Mouse (Mus musculus): ENCODE measurements around the gene Pde2a. TPM values are rescaled to one million over a fixed set of nuclear protein-coding genes. Genes with fewer than 3 reads are reported as not detected.

The Pde2a gene
- total and polyA plus RNA-seq, 3 experiments = 0.08 to 0.40 TPM; not detected in 1

- no peak for DNase-seq (ENCODE audit: extremely low read depth)
- no peak overlapping the region for H3K4me3 ChIP-seq (replicated peaks in 1 of 3; ENCODE audit: low read depth in 2 of 3, low read length in 2 of 3, poor library complexity in 1 of 3)
- no peaks in the 10 kb centered on the region for H3K36me3 ChIP-seq (replicated peaks in 1 of 2; ENCODE audit: control insufficient read depth in 1 of 2, insufficient read depth in 1 of 2, low read length in 1 of 2)
- no peaks in the 10 kb centered on the region for H3K9me3 ChIP-seq (replicated peaks; ENCODE audit: low read length)
- H3K4me2 ChIP-seq (ENCODE audit: insufficient read depth, low read depth, poor library complexity, severe bottlenecking) = no peak overlapping the region
- TF ChIP-seq POLR2A (IDR thresholded peaks at IDR 0.05; ENCODE audit: low read depth, low read length) = no peak
- TF ChIP-seq NELFE (IDR thresholded peaks at IDR 0.05; ENCODE audit: low read depth, low read length) = no peak
- TF ChIP-seq MAZ (IDR thresholded peaks at IDR 0.05; ENCODE audit: low read depth, low read length) = no peak
- no peak for TF ChIP-seq ZC3H11A (IDR thresholded peaks at IDR 0.05; ENCODE audit: low read depth, low read length)
- no peak for TF ChIP-seq CTCF (conservative IDR thresholded peaks at IDR 0.05 in 1 of 2, IDR thresholded peaks at IDR 0.05 in 1 of 2; ENCODE audit: low read depth in 2 of 2, low read length in 2 of 2)
- no peak for TF ChIP-seq RAD21 (IDR thresholded peaks at IDR 0.05; ENCODE audit: low read depth, low read length)
- TF ChIP-seq MEF2A (IDR thresholded peaks at IDR 0.05; ENCODE audit: borderline replicate concordance, low read depth, low read length) = no peak
- no peak for TF ChIP-seq BHLHE40 (IDR thresholded peaks at IDR 0.05; ENCODE audit: low read depth, low read length)
- no peak for TF ChIP-seq RCOR1 (conservative IDR thresholded peaks at IDR 0.05; ENCODE audit: low read depth, low read length)
- no peak for TF ChIP-seq MAX (IDR thresholded peaks at IDR 0.05; ENCODE audit: low read length)
- TF ChIP-seq NRF1 (IDR thresholded peaks at IDR 0.05; ENCODE audit: low read depth, low read length) = no peak
- no peak for TF ChIP-seq ELF1 (IDR thresholded peaks at IDR 0.05; ENCODE audit: low read depth, low read length)
- TF ChIP-seq USF1 (IDR thresholded peaks at IDR 0.05; ENCODE audit: low read depth, low read length) = no peak
- no peak for TF ChIP-seq CHD1 (IDR thresholded peaks at IDR 0.05; ENCODE audit: low read depth, low read length)
- TF ChIP-seq UBTF (IDR thresholded peaks at IDR 0.05; ENCODE audit: low read depth, low read length) = no peak
- TF ChIP-seq IRF4 (IDR thresholded peaks at IDR 0.05; ENCODE audit: low read depth, low read length) = no peak
- TF ChIP-seq MAFK (IDR thresholded peaks at IDR 0.05; ENCODE audit: insufficient replicate concordance, low read length) = no peak
- TF ChIP-seq ETS1 (conservative IDR thresholded peaks at IDR 0.05; ENCODE audit: low read depth, low read length) = no peak
- H3K79me2 ChIP-seq (replicated peaks; ENCODE audit: control insufficient read depth, extremely low read depth, insufficient read depth, poor library complexity, severe bottlenecking) = no peaks in the 10 kb centered on the region
- no peak overlapping the region for H3K27ac ChIP-seq (ENCODE audit: insufficient read depth, low read depth)
- H3K27me3 ChIP-seq (replicated peaks) = peaks cover 85% of the 10 kb centered on the region
- in situ Hi-C loops (cut with MboI; ENCODE audit: low pct_ligation_motif_present, low pct_unique_long_range_greater_than_20kb, low sequenced_read_pairs) = loop anchor here (5.0 kb wide), 1 partner anchor 46 kb away; no protein-coding TSS in a partner anchor
- dilution Hi-C loops (cut with MboI; ENCODE audit: extremely low pct_ligation_motif_present, extremely low pct_unique_long_range_greater_than_20kb, low sequenced_read_pairs) = no loop called here
- H3K9ac ChIP-seq (ENCODE audit: insufficient read depth, low read depth) = no peak overlapping the region
- H3K4me1 ChIP-seq (ENCODE audit: control insufficient read depth in 1 of 2, insufficient read depth in 2 of 2) = peaks cover 2 to 57% of the 10 kb centered on the region in 2 experiments; a peak in 3 of 4 replicates
Measured at GRCm38 (mm10) chr7:101456789-101457188, 35.3 kb downstream of the Pde2a start.

- Histone ChIP-seq H3K27ac (ENCODE audit: insufficient read depth, low read depth) (no peak overlapping the region), H3K4me1 (ENCODE audit: control insufficient read depth in 1 of 2, insufficient read depth in 2 of 2) (peaks cover 2 to 57% of the 10 kb centered on the region in 2 experiments; a peak in 3 of 4 replicates), H3K9me3 (replicated peaks; ENCODE audit: low read length) (no peaks in the 10 kb centered on the region), H3K9ac (ENCODE audit: insufficient read depth, low read depth) (no peak overlapping the region), H3K4me3 (replicated peaks in 1 of 3; ENCODE audit: low read depth in 2 of 3, low read length in 2 of 3, poor library complexity in 1 of 3) (no peak overlapping the region), H3K79me2 (replicated peaks; ENCODE audit: control insufficient read depth, extremely low read depth, insufficient read depth, poor library complexity, severe bottlenecking) (no peaks in the 10 kb centered on the region), H3K36me3 (replicated peaks in 1 of 2; ENCODE audit: control insufficient read depth in 1 of 2, insufficient read depth in 1 of 2, low read length in 1 of 2) (no peaks in the 10 kb centered on the region), H3K4me2 (ENCODE audit: insufficient read depth, low read depth, poor library complexity, severe bottlenecking) (no peak overlapping the region), H3K27me3 (replicated peaks) (peaks cover 85% of the 10 kb centered on the region)
- DNase-seq (ENCODE audit: extremely low read depth) = no peak
- dilution Hi-C loops (cut with MboI; ENCODE audit: extremely low pct_ligation_motif_present, extremely low pct_unique_long_range_greater_than_20kb, low sequenced_read_pairs) (no loop called here), in situ Hi-C loops (cut with MboI; ENCODE audit: low pct_ligation_motif_present, low pct_unique_long_range_greater_than_20kb, low sequenced_read_pairs) (loop anchor here (5.0 kb wide), 1 partner anchor 45 kb away; no protein-coding TSS in a partner anchor)
- TF ChIP-seq SMC3 (IDR thresholded peaks at IDR 0.05; ENCODE audit: low read depth, low read length) (no peak), CHD2 (IDR thresholded peaks at IDR 0.05; ENCODE audit: low read length) (no peak), EP300 (IDR thresholded peaks at IDR 0.05; ENCODE audit: low read length) (no peak)
Measured at GRCm38 (mm10) chr7:101457283-101457682, 35.8 kb downstream of the Pde2a start.

Data from CH12.LX (cell line).